Mouse (Mus musculus): ENCODE measurements around the gene Amdhd1. TPM values are rescaled to one million over a fixed set of nuclear protein-coding genes. Genes with fewer than 3 reads are reported as not detected.
"Not testable (repeated sequence)": the region's sequence is repeated elsewhere in the genome, so short reads cannot be mapped to it uniquely, and the experiment has no call there.

Amdhd1 gene
- polyA plus RNA-seq, 1 experiment from 2014 or later, result 0.51 TPM

DNA sequence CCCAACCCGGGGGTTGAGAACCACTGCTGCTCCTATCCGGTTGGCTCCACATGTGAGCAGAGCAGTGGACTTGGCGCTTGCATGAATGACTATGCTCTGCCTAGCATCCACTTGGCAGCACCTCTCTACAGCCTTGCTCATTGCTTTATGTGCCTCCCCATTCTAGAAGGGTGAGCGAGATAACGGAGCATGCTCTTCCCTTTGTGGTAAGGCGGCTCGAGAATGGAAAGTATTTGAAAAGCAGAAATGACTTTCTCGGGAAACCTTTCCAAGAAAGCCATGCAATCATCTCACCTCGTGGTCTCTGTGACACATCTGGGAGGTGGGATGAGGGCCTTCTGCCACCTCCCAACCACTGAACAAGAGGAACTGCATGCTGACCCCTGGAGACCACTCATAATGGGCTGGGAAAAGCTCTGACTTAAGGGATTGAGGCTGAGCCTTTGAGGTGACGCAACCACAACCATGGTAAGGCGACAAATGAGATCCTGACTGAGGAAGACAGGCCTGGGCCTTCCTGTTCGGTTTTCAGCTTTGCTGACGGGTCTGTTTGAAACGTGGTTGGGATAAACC, 24.8 kb upstream of the Amdhd1 start:
- Histone ChIP-seq H3K4me2 (no peak overlapping the region), H3K36me3 (no peaks in the 10 kb centered on the region), H3K27ac (ENCODE audit: poor library complexity, severe bottlenecking) (no peak overlapping the region), H3K27me3 (replicated peaks) (no peaks in the 10 kb centered on the region), H3K9ac (no peak overlapping the region), H3K4me1 (replicated peaks) (0 out of 2 replicates have a peak, but pooled peaks cover 2% of the 10 kb centered on the region), H3K4me3 (no peak overlapping the region), H3K9me3 (replicated peaks) (0 out of 2 replicates have a peak, but pooled peaks cover 3% of the 10 kb centered on the region)
- WGBS, result 79% methylated on average over 14 of the region's 14 CpGs
- ATAC-seq (ENCODE audit: insufficient number of reproducible peaks, low FRiP score), result no peak

DNA sequence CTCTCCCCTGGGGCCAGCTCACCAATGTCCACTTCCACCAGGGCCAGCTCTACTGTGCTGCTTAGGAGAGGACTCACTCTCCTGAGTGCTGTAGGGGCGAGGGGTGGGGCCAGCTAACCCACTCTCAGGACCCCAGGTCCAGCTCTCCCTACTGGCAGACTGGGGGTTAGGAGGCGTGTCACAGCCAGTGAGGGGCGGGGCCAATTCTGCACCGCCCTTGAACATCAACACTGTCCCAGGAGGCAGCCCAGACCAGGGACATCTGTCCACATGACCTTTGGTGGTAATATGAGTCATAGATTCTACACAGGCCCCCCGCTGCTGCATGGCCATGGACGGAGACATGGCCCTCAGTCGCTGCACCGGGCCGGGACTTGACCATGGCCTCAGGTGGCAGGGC, 20.0 kb upstream of the Amdhd1 start:
- 36% methylated on average over 9 of the region's 9 CpGs for WGBS
- Histone ChIP-seq H3K9me3 (replicated peaks) (0 out of 2 replicates have a peak, but pooled peaks cover 3% of the 10 kb centered on the region), H3K4me3 (no peak overlapping the region), H3K36me3 (no peaks in the 10 kb centered on the region), H3K27ac (ENCODE audit: poor library complexity, severe bottlenecking) (no peak overlapping the region), H3K4me2 (no peak overlapping the region), H3K4me1 (replicated peaks) (0 out of 2 replicates have a peak, but pooled peaks cover 2% of the 10 kb centered on the region), H3K9ac (no peak overlapping the region), H3K27me3 (replicated peaks) (0 out of 2 replicates have a peak, but pooled peaks cover 3% of the 10 kb centered on the region)
- ATAC-seq (ENCODE audit: insufficient number of reproducible peaks, low FRiP score), result peak; percentile 39; the same call in 1 of the 2 replicates

DNA sequence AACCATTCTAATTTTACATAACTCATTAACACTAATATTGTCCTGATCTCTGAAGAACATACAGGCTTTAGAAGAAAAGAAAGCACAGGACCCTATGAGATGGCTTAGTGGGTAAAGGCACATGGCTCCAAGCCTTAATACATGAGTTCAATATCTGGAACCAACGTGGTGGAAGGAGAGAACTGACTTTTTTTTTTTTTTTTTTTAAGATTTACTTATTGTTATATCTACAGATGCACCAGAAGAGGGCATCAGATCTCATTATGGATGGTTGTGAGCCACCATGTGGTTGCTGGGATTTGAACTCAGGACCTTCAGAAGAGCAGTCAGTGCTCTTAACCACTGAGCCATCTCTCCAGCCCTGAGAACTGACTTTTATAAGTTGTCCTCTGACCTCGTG, 18.1 kb upstream of the Amdhd1 start:
- H3K27me3 ChIP-seq (replicated peaks); H3K4me3 ChIP-seq; H3K9ac ChIP-seq; H3K36me3 ChIP-seq; ATAC-seq (ENCODE audit: insufficient number of reproducible peaks, low FRiP score); H3K4me2 ChIP-seq; H3K27ac ChIP-seq (ENCODE audit: poor library complexity, severe bottlenecking); H3K4me1 ChIP-seq (replicated peaks); H3K9me3 ChIP-seq (replicated peaks): not testable (repeated sequence)
- WGBS, result 75% methylated on average over 2 of the region's 2 CpGs

DNA sequence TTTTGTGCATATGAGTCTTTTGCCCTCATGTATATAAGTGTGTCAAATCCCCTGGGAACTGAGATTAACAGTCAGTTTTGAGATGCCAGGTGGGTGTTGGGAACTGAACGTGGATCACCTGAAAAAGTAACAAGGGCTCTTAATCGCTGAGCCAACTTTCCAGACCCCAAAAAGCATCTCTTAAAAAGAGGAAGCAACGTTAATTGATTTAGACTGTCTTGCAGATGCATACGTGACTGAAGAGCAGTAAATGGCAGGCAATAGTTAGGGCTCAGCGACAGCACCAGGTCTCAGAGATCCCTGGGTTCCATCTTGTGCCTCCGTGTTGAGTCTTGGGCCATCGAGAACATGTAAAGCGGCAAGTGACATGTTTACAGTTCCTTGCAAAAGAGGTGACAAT, 12.8 kb upstream of the Amdhd1 start:
- Histone ChIP-seq H3K4me3 (no peak overlapping the region), H3K27me3 (replicated peaks) (0 out of 2 replicates have a peak, but pooled peaks cover 3% of the 10 kb centered on the region), H3K4me2 (no peak overlapping the region), H3K9me3 (replicated peaks) (no peaks in the 10 kb centered on the region), H3K27ac (ENCODE audit: poor library complexity, severe bottlenecking) (no peak overlapping the region), H3K36me3 (no peaks in the 10 kb centered on the region), H3K9ac (no peak overlapping the region), H3K4me1 (replicated peaks) (no peaks in the 10 kb centered on the region)
- no peak for ATAC-seq (ENCODE audit: insufficient number of reproducible peaks, low FRiP score)
- 73% methylated on average over 8 of the region's 8 CpGs for WGBS

DNA sequence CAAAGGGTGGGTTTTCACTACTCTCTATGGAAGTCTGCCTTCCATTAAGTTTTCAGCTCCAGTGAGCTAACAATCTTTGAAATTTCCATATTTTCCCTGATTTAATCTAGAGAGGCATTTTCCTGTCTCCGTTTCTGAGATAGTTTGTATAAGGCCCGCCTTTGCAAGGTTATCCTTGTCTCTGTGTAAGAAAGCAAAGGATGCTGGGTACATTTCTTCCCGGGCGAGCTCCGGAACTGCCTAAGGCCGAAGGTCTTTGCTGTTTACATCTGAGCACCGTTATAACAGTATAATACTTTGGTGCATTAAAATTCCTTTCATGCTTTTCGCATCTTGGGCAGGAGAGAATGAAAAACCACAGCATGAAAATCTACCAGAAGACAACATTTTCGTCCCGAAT, 10.0 kb upstream of the Amdhd1 start:
- no peaks in the 10 kb centered on the region for H3K36me3 ChIP-seq
- WGBS, result 76% methylated on average over 10 of the region's 10 CpGs

DNA sequence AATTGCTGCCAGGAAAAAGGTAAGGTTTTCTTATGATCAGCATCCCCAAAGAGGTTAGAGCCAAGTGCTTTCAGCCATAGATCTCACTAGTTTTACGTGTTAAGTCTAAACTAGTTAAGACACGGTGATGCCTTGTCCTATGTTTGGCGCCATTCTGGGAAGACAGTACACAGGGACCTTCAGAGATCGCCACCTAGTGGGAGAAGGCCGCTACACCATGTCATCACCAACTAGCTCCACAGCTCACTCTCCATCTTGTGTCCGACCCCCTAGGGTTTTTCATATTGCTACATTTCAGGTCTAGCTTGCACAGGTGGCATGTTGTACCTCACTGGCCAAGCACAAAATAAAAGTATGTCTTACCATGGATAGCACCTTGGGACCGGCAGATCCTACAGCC, 9.2 kb upstream of the Amdhd1 start:
- H3K4me2 ChIP-seq, result no peak overlapping the region
- no peaks in the 10 kb centered on the region for H3K9me3 ChIP-seq (replicated peaks)
- H3K36me3 ChIP-seq, result no peaks in the 10 kb centered on the region
- no peak overlapping the region for H3K27ac ChIP-seq (ENCODE audit: poor library complexity, severe bottlenecking)
- no peaks in the 10 kb centered on the region for H3K27me3 ChIP-seq (replicated peaks)
- no peak overlapping the region for H3K9ac ChIP-seq
- no peak for ATAC-seq (ENCODE audit: insufficient number of reproducible peaks, low FRiP score)
- no peak overlapping the region for H3K4me3 ChIP-seq
- WGBS, result 10% methylated on average over 7 of the region's 7 CpGs
- H3K4me1 ChIP-seq (replicated peaks), result no peaks in the 10 kb centered on the region; the same call in 1 of the 2 replicates

More for the DNA sequence above, 10.0 kb upstream of the Amdhd1 start:
- Histone ChIP-seq H3K4me1 (replicated peaks) (no peaks in the 10 kb centered on the region; the same call in 1 of the 2 replicates), H3K27me3 (replicated peaks) (0 out of 2 replicates have a peak, but pooled peaks cover under 1% of the 10 kb centered on the region), H3K9me3 (replicated peaks) (no peaks in the 10 kb centered on the region), H3K9ac (no peak overlapping the region), H3K4me3 (no peak overlapping the region), H3K27ac (ENCODE audit: poor library complexity, severe bottlenecking) (no peak overlapping the region), H3K4me2 (no peak overlapping the region)
- no peak for ATAC-seq (ENCODE audit: insufficient number of reproducible peaks, low FRiP score)

DNA sequence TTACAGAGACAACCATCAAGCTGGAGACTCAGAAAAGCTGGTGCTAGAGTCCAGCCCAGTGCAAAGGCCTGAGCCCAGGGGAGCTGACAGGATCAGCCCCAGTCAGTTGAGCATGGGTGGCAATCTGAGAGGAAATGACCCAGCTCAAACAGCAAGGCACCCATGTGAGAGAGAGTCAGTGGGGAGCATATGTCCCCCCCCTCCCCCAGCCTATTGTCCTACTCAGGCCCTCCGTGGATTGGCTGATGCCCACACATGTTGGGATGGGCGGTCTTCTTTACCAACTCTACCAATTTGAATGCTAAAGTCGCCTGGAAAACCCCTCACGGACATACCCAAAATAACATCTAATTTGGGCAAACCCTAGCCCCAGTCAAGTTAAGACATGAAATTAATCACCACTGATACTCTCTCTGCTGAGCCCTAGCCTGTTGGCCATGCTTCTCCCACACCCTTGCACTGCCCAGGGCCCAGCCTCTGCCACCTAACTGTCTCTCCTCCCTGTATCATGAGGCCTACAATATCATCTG, 8.0 kb upstream of the Amdhd1 start:
- Histone ChIP-seq H3K4me3 (no peak overlapping the region), H3K4me1 (replicated peaks) (no peaks in the 10 kb centered on the region; the same call in 1 of the 2 replicates), H3K9ac (no peak overlapping the region), H3K9me3 (replicated peaks) (no peaks in the 10 kb centered on the region), H3K4me2 (no peak overlapping the region), H3K27me3 (replicated peaks) (no peaks in the 10 kb centered on the region), H3K36me3 (no peaks in the 10 kb centered on the region), H3K27ac (ENCODE audit: poor library complexity, severe bottlenecking) (no peak overlapping the region)
- no peak for ATAC-seq (ENCODE audit: insufficient number of reproducible peaks, low FRiP score)
- WGBS, result 80% methylated on average over 4 of the region's 4 CpGs

DNA sequence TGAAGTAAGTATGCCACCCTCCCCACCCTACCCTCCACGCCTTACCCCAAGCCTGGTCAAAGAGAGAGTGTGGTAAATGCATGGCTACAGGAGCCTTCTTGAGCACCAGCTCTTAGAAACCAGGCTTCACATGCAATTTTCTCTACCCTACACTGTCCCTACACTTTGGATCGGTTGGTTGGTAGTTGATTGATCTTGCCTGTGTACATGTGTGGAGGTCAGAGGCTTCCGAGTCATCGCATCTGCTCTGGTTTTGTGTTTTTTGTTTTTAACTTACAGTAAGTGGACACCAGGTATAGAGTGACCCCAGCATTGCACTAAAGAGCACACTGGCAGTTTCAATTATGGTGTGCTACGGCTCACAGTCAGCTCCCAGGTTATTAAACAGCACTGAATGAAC, 4.3 kb upstream of the Amdhd1 start:
- no peaks in the 10 kb centered on the region for H3K9me3 ChIP-seq (replicated peaks)
- H3K36me3 ChIP-seq, result no peaks in the 10 kb centered on the region
- no peak overlapping the region for H3K4me3 ChIP-seq
- H3K4me2 ChIP-seq, result no peak overlapping the region
- 79% methylated on average over 5 of the region's 5 CpGs for WGBS
- no peaks in the 10 kb centered on the region for H3K27me3 ChIP-seq (replicated peaks)
- peaks cover 17% of the 10 kb centered on the region for H3K4me1 ChIP-seq (replicated peaks)
- H3K9ac ChIP-seq, result no peak overlapping the region
- ATAC-seq (ENCODE audit: insufficient number of reproducible peaks, low FRiP score), result no peak
- no peak overlapping the region for H3K27ac ChIP-seq (ENCODE audit: poor library complexity, severe bottlenecking)

DNA sequence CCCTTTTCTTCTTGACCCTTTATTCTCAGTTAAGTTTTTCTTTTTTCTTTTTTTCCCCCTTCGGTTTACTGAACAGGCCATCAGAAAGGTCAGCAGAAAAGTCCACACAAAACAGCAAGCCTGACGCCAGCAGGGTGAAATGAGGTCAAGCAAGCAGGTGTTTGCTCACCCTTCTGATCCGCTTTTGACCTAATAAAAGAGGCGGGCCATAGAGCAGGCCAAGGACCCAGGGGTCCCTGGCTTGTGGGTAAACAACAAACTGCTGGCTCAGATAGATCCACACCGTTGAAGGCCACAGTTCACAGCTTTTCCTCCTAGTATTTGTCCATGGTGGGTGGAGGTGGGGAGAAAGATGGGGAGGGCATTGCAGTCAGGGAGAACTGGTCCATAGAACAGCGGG, 3.3 kb upstream of the Amdhd1 start:
- no peak overlapping the region for H3K27ac ChIP-seq (ENCODE audit: poor library complexity, severe bottlenecking)
- H3K9me3 ChIP-seq (replicated peaks), result no peaks in the 10 kb centered on the region
- no peak overlapping the region for H3K4me2 ChIP-seq
- peaks cover 17% of the 10 kb centered on the region for H3K4me1 ChIP-seq (replicated peaks)
- H3K9ac ChIP-seq, result no peak overlapping the region
- 73% methylated on average over 6 of the region's 6 CpGs for WGBS
- ATAC-seq (ENCODE audit: insufficient number of reproducible peaks, low FRiP score), result no peak
- peaks cover 3% of the 10 kb centered on the region; the same call in 1 of the 2 replicates for H3K27me3 ChIP-seq (replicated peaks)
- no peaks in the 10 kb centered on the region for H3K36me3 ChIP-seq
- H3K4me3 ChIP-seq, result no peak overlapping the region

DNA sequence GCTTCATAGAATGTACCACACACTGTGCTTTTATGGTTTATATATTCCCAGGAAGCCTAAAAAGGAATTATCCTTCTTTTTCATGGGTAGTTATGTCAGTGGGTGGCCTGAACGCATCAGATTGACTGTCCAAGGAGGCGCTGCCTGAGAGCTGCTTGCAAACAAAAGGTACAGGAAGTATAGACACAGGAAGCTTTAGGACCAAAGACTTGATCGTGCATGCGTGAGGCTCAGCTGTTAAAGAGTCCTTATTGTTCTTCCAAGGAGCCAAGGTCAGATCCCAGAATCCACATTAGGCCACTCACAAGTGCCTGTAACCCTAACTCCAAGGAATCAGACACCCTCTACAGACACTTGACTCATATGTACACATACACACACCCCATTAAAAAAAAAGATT, 2.5 kb upstream of the Amdhd1 start:
- Histone ChIP-seq H3K9ac (no peak overlapping the region), H3K36me3 (no peaks in the 10 kb centered on the region), H3K4me3 (no peak overlapping the region), H3K27ac (ENCODE audit: poor library complexity, severe bottlenecking) (no peak overlapping the region), H3K27me3 (replicated peaks) (peaks cover 12% of the 10 kb centered on the region; the same call in 1 of the 2 replicates), H3K9me3 (replicated peaks) (no peaks in the 10 kb centered on the region), H3K4me2 (no peak overlapping the region), H3K4me1 (replicated peaks) (peaks cover 17% of the 10 kb centered on the region)
- ATAC-seq (ENCODE audit: insufficient number of reproducible peaks, low FRiP score), result no peak
- 57% methylated on average over 4 of the region's 4 CpGs for WGBS

DNA sequence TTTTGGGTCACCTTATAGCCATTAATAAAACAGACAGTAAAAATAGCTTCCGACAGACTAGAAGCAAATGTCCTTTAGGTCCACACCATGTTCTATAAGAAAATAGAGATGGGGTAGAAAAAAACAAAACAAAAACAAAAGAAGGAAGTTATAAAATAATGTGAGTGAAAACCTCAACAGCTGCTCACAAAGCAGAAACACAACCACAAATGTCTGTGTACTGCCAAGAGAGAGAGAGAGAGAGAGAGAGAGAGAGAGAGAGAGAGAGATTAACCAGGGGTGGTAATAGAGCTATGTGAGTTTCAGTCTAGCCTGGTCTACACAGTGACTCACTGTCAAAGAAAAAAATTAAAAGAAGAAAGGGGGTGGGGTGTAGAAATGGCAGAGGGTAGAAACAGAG, 1.8 kb upstream of the Amdhd1 start:
- Histone ChIP-seq H3K9me3 (replicated peaks) (no peaks in the 10 kb centered on the region), H3K27ac (ENCODE audit: poor library complexity, severe bottlenecking) (no peak overlapping the region), H3K4me3 (no peak overlapping the region), H3K36me3 (no peaks in the 10 kb centered on the region), H3K9ac (no peak overlapping the region), H3K27me3 (replicated peaks) (peaks cover 15% of the 10 kb centered on the region), H3K4me2 (no peak overlapping the region), H3K4me1 (replicated peaks) (peaks cover 17% of the 10 kb centered on the region)
- 72% methylated on average over 1 of the region's 1 CpGs for WGBS
- no peak for ATAC-seq (ENCODE audit: insufficient number of reproducible peaks, low FRiP score)
